Mouse (Mus musculus): ENCODE measurements at regions not wholly inside any gene's neighbourhood (a gene's known extent, or its start where the extent isn't known, plus 50 kb on each side); places are given as distances from the start of the nearest gene placed in this dataset.
A peak's percentile ranks its signal among the peaks of the same experiment; 100 is the strongest.

DNA sequence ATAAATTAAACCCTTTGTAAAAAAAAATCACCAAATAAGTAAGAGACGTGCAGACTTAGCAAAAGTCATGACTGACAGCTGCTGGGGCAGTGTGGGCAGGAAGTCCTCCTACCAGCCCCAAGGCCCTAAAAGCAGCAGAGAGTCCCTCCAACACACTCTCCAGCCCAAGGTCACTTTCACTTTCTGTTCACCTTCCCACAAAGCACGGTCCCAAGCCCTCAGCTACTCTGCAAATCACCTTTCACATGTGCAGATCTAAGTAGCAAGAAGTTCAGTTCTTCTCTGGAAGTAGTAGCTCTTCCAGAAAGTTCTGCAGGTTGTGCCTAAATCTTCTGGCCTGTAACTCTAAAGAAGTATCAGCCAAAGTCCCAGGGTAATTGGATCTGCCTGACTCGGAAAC is 120.8 kb upstream of the Gm26657 start:
- no peak for DNase-seq

DNA sequence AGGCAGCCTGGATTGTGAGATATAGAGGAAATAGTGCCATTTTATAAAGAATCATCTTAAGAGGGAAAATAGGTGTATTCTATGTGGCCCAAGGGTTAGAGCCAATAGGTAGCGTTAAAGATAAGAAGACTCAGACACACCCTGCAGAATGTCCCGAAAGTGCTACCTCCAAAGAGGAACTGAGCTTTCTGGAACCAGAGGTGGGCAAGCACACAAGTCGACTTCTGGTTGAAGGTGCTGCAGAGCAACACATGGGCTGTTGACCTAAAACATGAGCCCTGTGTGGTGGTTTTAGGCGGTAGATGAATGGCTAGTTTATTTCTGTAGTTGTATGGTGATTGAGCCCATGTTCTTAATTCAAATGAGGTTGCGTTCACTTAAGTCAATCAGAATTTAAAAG is 121.4 kb upstream of the Gm26657 start:
- DNase-seq, result no peak

GRCm38 (mm10) chr4:56617661-56618360 is 122.1 kb upstream of the Gm26657 start:
- no peak for DNase-seq

- DNase-seq, result peak; percentile 30 to 40
Measured at GRCm38 (mm10) chr4:56612325-56612724, 127.5 kb upstream of the Gm26657 start.

- no peak for DNase-seq
Measured at GRCm38 (mm10) chr4:56611751-56612150, 128.1 kb upstream of the Gm26657 start.

- no peak for DNase-seq
Measured at GRCm38 (mm10) chr4:56610273-56610672, 129.6 kb upstream of the Gm26657 start.

DNA sequence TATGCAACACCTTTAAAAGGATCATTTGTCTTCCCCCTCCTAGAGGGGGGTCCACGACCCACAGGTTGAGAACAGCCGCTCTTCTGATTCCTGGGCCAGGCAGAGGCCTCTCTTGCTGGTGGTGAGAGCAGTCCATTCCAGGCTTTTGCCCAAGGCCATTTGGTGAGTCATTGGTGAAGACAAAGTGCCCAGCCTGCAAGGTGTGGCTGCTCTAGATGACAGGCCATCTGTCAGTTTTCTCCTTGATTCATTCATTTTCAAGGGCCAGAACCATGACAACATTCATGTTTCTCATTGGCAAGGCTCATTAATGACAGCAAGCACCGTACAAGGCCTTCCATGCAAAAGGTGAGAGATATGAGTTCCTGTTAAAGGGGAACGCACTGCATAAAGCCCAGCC is 131.2 kb upstream of the Gm26657 start:
- no peak for DNase-seq

DNA sequence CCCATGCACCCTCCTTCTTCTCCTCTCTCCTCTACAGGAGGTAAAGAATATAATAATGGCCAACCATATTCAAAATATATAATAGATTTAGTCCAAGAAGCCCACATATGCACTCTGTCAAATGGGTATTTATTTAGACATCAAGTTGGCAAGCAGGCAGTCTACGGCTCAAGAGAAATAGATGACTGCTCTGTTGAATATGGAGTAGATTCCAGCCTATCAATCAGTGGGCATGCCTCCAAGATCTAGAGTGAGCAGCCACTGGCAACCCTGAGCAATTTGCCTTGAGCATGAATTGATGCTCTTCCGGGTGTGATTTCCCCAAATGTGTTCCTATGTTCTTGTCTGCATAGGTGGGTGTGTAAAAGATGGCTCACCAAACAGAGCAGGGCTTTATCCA is 141.5 kb upstream of the Gm26657 start:
- no peak for DNase-seq

- DNase-seq, result no peak
Measured at GRCm38 (mm10) chr4:56597931-56598330, 141.9 kb upstream of the Gm26657 start.

GRCm38 (mm10) chr4:56582405-56582804 is 157.5 kb upstream of the Gm26657 start:
- DNase-seq, result no peak

DNA sequence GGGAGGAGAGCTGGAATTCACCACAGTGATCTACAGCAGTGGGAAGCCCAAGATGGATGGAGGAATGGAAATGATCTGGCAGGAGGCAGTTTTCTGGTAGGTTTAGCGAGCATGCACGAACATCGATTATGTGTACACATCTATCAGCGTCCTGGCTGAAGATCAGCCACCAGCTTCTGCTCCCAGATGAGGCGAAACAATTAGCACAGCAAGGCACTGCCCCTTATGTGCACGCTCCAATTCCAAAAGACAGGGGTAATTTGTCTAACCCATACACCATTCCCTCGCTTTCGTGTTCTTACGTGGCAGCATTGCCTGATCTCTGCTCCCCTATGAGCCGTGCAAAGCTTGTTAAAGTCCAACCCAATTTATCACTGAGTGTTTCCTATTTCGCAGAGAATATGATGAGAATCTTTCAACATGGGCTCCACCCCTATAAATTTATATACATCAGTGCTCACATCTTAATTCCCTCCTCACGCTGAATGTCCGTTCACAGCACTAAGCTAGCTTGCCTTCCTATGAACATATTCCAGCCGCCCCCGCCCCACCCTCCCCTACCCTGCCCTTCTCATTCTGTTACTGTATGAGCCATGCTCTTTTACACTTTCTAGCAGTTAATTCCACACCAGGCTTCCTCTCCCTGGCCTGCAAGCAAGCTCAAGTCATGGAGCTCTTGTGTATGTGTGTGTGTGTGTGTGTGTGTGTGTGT is 162.9 kb upstream of the Gm26657 start:
- DNase-seq, result no peak

DNA sequence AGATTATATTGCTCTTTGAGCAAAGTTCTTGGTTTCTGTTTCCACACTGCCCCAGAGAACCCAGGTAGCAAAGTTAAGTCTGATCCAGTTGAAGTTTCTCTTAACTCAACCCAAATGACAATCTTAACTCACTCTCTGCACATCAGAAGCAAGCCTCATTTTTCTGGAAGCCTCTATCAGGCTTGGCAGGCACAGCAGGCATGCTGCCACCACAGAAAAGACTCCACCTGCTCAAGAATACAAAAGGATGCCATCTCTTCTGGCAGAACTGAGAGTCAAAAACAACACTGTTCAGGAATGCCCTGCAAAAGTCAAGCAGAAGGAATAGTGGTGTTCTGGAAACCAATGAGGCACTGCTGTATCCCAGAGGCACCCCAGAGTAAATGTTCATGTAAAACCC is 187.7 kb upstream of the Gm26657 start:
- no peak for DNase-seq

- peak in 1 of 2 experiments; percentile 3 for DNase-seq
Measured at GRCm38 (mm10) chr4:56533344-56533985, 206.4 kb upstream of the Gm26657 start.

DNA sequence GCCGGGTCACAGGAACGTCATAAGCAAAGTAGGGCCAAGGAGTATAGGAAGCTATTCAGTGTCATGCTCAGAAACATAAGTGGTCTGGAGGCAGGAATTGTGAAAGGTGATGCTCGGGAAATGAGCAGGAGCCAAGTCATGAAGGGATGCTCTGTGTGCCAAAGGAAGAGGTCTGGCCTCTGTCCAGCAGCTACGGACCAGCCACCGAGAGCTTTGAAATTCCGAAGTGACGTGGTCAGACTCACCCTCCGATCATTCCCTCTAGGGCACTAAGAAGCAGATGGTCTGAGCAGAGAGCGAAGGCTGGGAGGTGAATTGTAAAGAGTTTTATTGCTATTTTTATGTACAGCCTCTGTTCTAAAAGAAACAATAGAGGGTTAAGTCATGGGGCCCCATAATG is 206.9 kb upstream of the Gm26657 start:
- DNase-seq, result no peak

DNA sequence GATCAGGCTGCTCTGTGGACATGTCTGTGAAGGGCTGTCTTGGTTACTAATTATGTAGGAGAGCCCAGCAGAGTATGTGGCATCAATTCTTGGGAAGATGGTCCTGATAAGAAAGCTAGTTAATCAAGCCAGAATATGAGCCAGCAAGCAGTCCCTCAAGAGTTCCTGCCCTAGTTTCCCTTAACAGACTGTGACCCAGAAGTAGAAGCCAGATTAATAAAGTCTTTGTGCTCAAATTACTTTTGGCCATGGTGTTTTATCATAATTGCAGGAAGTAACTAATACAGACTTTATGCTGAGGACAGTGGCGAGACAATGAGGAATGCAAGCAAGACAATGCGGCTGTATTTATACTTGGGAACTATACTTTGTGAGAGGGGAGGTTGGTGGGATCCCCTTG is 211.3 kb upstream of the Gm26657 start:
- DNase-seq, result no peak

DNA sequence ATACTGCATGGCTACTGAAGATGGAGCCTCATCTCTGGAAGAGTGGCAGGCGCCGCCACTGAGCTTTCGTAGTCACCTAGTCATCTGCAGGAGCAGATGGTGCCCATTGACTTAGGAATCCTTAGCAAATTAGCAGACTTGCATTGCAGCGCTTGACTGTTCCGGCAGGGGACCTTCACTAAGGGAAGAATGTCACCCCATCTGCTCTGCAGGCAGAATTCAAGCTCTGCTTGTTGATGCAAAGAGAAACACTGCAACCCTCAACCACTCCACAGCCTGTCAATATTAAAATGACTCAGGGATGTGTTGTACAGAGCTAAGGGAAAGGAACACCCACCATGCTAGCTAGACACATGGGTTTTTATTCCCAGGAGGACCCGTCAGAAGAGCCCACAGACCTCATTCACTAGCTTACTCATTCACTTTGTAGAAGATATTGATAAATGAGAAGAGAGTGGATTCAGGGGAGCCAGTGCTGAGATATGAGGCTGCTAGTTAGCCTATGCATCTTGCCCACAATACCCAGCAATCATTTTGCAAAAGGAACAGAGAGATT is 215.4 kb upstream of the Gm26657 start:
- no peak for DNase-seq

DNA sequence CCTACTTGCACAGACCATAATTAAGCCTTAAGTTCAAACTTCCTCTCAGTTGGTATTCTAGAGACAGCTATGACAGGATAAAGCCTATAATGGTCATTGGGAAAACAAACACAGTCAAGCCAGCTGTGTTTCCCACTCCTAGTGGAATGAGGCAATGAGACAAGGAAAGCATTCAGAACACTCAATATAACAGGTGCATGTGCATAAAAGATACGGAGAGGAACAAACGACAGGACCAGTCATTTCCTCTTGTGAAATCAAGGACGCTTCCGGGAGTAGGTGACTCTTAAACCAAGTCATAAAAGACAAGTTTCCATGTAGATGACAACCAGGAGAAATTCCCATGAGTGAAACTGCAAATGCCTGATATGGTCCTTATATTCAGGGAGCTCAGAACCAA is 232.1 kb upstream of the Gm26657 start:
- DNase-seq, result no peak

DNA sequence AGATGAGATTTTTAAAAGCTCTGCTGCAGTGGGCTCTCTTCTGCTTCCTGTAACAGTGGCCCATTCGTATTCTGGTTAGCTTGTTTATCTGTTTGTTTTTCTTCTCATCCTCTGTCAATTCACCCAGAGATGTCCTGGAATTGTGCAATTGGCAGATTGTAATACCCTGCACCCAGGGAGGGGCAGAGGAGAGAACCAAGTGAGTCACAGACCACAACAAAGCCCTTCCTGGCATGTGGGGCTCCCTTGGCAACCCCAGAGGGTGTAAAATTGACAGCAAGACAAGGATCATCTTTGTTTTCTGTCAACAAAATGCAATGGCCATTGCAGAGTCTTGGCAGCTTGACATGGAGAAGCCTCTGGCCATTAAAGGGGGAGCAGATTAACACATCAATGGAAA is 233.1 kb upstream of the Gm26657 start:
- DNase-seq, result no peak

DNA sequence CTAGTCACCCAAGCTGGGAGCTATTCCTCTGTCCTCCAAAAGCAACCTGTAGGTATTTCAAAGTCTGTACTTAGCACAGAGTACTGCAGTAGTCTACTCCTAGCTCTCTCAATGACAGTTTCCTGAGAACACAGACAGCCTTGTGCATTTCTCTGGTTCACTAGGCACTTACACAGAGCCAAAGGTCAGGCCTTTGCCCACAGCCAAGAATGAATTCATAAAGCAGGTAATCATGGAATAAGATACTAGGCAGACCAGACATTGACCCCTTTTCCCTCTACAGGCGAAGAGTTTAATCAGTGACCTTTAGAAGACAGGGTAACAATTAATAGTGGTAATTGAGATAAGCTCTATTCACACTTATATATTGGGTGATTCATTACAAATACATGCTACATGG is 233.8 kb upstream of the Gm26657 start:
- DNase-seq, result no peak

DNA sequence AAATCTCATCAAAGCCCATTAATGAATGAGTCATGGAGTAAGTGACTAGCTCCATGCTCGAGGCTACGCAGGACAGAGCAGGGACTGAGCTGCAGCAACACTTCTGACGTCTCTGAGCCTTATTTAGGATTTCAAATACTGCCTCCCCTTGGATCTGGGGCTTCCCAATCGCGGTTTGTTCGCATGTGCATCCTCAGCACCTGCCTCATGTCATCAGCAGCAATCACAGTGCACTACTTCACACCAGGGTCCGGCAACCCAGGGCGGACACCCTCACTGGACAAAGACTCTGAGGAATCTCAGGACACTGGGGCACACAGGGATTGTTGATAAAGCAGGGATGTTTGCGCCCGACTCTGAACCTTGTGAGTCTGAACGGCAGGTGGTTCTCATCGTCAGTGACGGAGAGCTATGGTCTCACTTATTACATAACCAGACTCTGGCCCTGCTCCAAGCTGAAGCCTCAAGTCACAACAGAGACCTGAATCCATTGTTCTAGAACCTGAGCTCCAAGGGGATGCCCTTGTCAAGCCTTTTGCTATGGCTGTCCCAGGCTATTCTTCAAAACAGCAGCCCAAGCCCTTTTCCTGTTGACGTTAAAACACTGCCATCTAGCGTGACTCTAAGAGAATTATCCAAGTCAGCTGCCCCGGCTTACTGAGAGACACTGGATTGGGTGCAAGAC is 247.2 kb upstream of the Gm26657 start:
- peak; percentile 66 to 80 for DNase-seq

DNA sequence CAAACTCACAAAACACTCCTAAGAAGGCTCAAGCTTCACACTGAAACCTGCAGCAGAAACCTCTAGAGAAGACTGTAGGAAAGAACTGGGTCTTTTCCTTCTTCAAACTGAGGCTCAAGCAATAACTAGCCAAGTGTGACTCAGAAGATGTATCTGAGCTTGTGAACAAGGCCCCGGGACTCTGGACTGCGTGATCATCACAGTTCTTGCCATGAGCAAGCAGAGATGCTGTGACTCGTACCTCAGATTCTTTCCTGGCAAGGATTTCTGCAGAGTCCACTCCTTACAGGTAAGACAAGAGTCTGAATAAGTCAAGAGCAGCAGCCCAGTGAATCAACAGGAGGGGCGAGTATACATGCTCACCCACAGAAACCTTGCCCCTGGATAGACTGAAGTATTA is 250.5 kb upstream of the Gm26657 start:
- DNase-seq, result no peak

DNA sequence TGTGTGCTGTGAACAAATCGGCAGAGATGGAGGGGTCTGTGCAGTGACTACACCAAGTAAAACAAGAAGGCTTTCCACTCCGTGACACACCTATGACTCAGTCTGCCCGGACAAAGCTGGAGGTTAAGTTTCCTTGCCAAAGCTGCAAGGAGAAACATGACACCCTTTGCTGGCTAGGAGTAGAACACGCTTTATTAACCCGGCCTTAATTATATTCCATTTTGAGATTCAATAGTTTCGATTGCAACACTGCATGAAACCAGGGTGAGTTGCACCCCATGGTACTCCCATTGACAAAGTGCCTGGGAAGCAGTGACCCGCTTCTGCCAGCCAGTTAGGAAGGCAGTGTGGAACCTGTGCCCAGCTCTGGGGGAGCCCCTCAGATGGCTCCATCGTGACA is 256.2 kb upstream of the Gm26657 start:
- no peak for DNase-seq

- no peak for DNase-seq
Measured at GRCm38 (mm10) chr4:56456788-56457187, 283.1 kb upstream of the Gm26657 start.
